Mouse (Mus musculus) G1E (cell line): ENCODE measurements around the gene Nid1.
"Not testable (repeated sequence)": the region's sequence is repeated elsewhere in the genome, so short reads cannot be mapped to it uniquely, and the experiment has no call there.

Source experiments
- CTCF ChIP-seq: IDR thresholded peaks from 2 replicates; pipeline ENCODE4 v1.5.1; 2012; ENCODE audit warnings: low read depth, low read length, inconsistent platforms, mixed read lengths
- TAL1 ChIP-seq: conservative IDR thresholded peaks from 2 replicates; pipeline ENCODE4 v1.6.1; 2012; ENCODE audit warnings: low read depth, low read length, inconsistent platforms, mixed read lengths

GRCm38 (mm10) chr13:13474464-13474863 is 37.1 kb downstream of the Nid1 start:
- TF ChIP-seq CTCF, TAL1: not testable (repeated sequence)
